Mouse (Mus musculus) forebrain, embryonic 11.5 days (tissue): ENCODE measurements around the gene Frmd4b. TPM values are rescaled to one million over a fixed set of nuclear protein-coding genes. Genes with fewer than 3 reads are reported as not detected.
A peak's percentile ranks its signal among the peaks of the same experiment; 100 is the strongest.

ENCODE experiments used
- ATAC-seq: fragments of 200-750 bp; cut with Nextera tagmentation; replicated peaks from 2 replicates; pipeline ENCODE4 v1.8.0; 2017; ENCODE audit warnings: moderate TSS enrichment; ENCODE audit not compliant: low FRiP score
- DNase-seq: peaks from one replicate; pipeline ENCODE4 v3.0.0-alpha.2; 2017; ENCODE audit warnings: low spot score
- H3K27ac ChIP-seq: fragments of 300-500 bp; sonication (generic); 2 replicates; pipeline ENCODE4 v1.5.1; 2014; ENCODE audit warnings: low read depth, low read length
- H3K27me3 ChIP-seq: fragments of 300-500 bp; sonication (generic); 2 replicates; pipeline ENCODE4 v1.6.1; 2014; ENCODE audit warnings: mild to moderate bottlenecking, low read length, mixed read lengths; ENCODE audit not compliant: control insufficient read depth, insufficient read depth
- H3K36me3 ChIP-seq: fragments of 300-500 bp; sonication (generic); 2 replicates; pipeline ENCODE4 v1.6.1; 2014; ENCODE audit warnings: mild to moderate bottlenecking, low read length, moderate library complexity, mixed read lengths; ENCODE audit not compliant: control insufficient read depth, insufficient read depth
- H3K4me1 ChIP-seq: fragments of 300-500 bp; sonication (generic); replicated peaks from 2 replicates; pipeline ENCODE4 v1.6.1; 2014; ENCODE audit warnings: low read length, mixed read lengths; ENCODE audit not compliant: control insufficient read depth, insufficient read depth
- H3K4me2 ChIP-seq: fragments of 300-500 bp; sonication (generic); 2 replicates; pipeline ENCODE4 v1.6.1; 2014; ENCODE audit warnings: low read depth, mild to moderate bottlenecking, low read length, moderate library complexity, mixed read lengths; ENCODE audit not compliant: severe bottlenecking
- H3K4me3 ChIP-seq: fragments of 300-500 bp; sonication (generic); 2 replicates; pipeline ENCODE4 v1.5.1; 2014; ENCODE audit warnings: low read depth, low read length
- H3K9ac ChIP-seq: fragments of 300-500 bp; sonication (generic); 2 replicates; pipeline ENCODE4 v1.6.1; 2014; ENCODE audit warnings: low read length
- H3K9me3 ChIP-seq: fragments of 300-500 bp; sonication (generic); 2 replicates; pipeline ENCODE4 v1.6.1; 2016; ENCODE audit warnings: low read length, mixed read lengths; ENCODE audit not compliant: control insufficient read depth
- WGBS: fragments of 180-500 bp; shearing (Covaris S2); extraction: QIAGEN DNeasy Blood & Tissue Kit; methylation state at CpG from one replicate; pipeline ENCODE4 v1.1.7; 2014; 5-methylcytosine and 5-hydroxymethylcytosine counted together
- polyA plus RNA-seq: library from polyadenylated mRNA; unstranded; fragments of >200 nt; fragmentation: Nextera tagmentation; extraction: Ambion mirVana; gene quantifications from 2 replicates; pipeline ENCODE4 v1.2.1, GENCODE M21; 2014

Frmd4b gene
- polyA plus RNA-seq, 1 experiment from 2014 or later, result 35.7 TPM

DNA sequence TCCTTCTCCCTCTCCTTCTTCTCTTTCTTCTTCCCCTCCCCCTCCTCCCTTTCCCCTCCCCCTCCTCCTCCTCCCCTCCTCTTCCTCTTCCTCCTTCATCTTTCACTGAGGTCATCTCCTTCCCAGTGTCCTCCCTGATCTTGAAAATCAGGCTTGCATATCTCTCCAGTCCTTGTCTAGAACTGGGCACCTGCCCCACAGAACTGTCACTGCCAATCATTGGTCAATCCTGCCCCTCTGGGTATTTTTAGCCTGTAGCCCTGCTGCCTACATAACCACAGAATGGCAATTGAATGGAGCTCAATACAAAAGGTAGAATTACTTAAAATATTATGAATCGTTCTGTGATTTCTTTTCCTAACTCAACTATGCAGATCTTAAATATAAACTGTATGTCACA is 358.9 kb downstream of the Frmd4b start:
- WGBS, result 81% methylated on average over 1 of the region's 1 CpGs
- Histone ChIP-seq H3K4me2 (no peak overlapping the region), H3K9ac (no peak overlapping the region), H3K36me3 (no peaks in the 10 kb centered on the region), H3K9me3 (no peaks in the 10 kb centered on the region), H3K27me3 (no peaks in the 10 kb centered on the region), H3K4me3 (no peak overlapping the region), H3K4me1 (no peaks in the 10 kb centered on the region), H3K27ac (no peak overlapping the region)
- ATAC-seq (no peak), DNase-seq (no peak)

DNA sequence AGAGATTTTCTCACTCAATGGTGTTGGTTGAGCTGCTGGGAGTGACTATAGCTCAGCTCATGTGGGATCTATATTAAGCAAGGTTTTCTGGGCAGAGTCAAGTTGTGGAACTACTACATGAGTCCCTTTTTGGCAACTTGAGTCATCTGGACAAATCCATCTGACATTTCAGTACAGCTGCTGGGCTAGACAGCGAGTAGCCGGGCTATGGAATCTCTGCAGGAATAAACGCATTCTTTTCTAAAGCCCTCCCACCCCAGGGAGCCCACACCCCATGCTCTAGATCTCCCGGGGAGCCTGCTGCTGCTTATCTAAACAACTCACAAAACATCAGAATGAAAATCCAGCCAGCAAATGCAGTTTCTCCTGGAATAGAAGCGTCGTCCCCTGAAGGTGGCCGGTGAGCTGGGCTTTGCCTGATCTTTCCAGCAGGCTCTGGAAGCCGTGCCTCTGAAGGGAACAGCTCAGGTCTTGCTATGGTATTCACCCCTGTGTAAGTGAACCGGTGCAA is 364.6 kb downstream of the Frmd4b start, which contains the start of gene Lmod3:
Gene Lmod3 (minus strand): TSS at position 49 of the 511 bp plus-strand sequence.
- no peaks in the 10 kb centered on the region for H3K27me3 ChIP-seq
- no peaks in the 10 kb centered on the region for H3K36me3 ChIP-seq
- no peak within 1 kb of the TSS for H3K9ac ChIP-seq
- DNase-seq (no peak), ATAC-seq (no peak)
- no peaks in the 10 kb centered on the region for H3K4me1 ChIP-seq
- no peak within 1 kb of the TSS for H3K4me2 ChIP-seq
- 34% methylated on average over 9 of the region's 9 CpGs for WGBS
- no peak within 1 kb of the TSS for H3K4me3 ChIP-seq
- no peak within 1 kb of the TSS for H3K27ac ChIP-seq
- H3K9me3 ChIP-seq, result no peaks in the 10 kb centered on the region

- no peaks in the 10 kb centered on the region for H3K4me1 ChIP-seq
- H3K9ac ChIP-seq, result no peak overlapping the region
- ATAC-seq (no peak), DNase-seq (no peak)
- H3K36me3 ChIP-seq, result no peaks in the 10 kb centered on the region
- no peaks in the 10 kb centered on the region for H3K9me3 ChIP-seq
- H3K4me3 ChIP-seq, result no peak overlapping the region
- no peak overlapping the region for H3K27ac ChIP-seq
- H3K27me3 ChIP-seq, result no peaks in the 10 kb centered on the region
- 85% methylated on average over 5 of the region's 5 CpGs for WGBS
- H3K4me2 ChIP-seq, result no peak overlapping the region
These were observed 365.3 kb downstream of the Frmd4b start for GRCm38 (mm10) chr6:97252086-97252485.

GRCm38 (mm10) chr6:97250966-97251365 is 366.4 kb downstream of the Frmd4b start:
- no peak overlapping the region for H3K4me3 ChIP-seq
- ATAC-seq (no peak), DNase-seq (peak; percentile 56)
- H3K27me3 ChIP-seq, result no peaks in the 10 kb centered on the region
- H3K9ac ChIP-seq, result no peak overlapping the region
- H3K9me3 ChIP-seq, result no peaks in the 10 kb centered on the region
- H3K36me3 ChIP-seq, result no peaks in the 10 kb centered on the region
- no peak overlapping the region for H3K4me2 ChIP-seq
- H3K4me1 ChIP-seq, result no peaks in the 10 kb centered on the region
- H3K27ac ChIP-seq, result no peak overlapping the region
- 48% methylated on average over 6 of the region's 6 CpGs for WGBS

- DNase-seq, result no peak
- no peaks in the 10 kb centered on the region for H3K36me3 ChIP-seq
- H3K27me3 ChIP-seq, result no peaks in the 10 kb centered on the region
- H3K4me2 ChIP-seq, result no peak overlapping the region
- ATAC-seq, result no peak
- H3K27ac ChIP-seq, result no peak overlapping the region
- H3K9ac ChIP-seq, result no peak overlapping the region
- H3K4me1 ChIP-seq, result no peaks in the 10 kb centered on the region
- H3K4me3 ChIP-seq, result no peak overlapping the region
- no peaks in the 10 kb centered on the region for H3K9me3 ChIP-seq
These were observed 372.1 kb downstream of the Frmd4b start for GRCm38 (mm10) chr6:97245200-97245599.

DNA sequence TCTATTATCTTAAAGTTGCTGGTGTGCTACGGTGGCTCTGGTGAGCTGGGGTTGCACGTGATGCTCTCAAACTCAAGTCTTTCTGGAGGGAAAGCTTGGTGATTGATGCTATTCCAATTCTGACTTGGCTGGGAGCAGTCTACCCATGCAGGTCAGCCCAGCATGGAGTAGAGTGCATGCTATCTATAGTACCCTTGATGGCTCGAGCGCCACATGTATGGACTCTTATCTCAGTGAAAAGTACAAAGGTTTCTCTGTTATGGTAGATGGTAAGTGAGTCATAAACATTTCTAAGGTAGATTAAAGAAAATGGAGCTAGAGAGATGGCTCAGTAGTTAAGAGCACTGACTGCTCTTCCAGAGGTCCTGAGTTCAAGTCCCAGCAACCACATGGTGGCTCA is 374.8 kb downstream of the Frmd4b start:
- Histone ChIP-seq H3K4me2 (no peak overlapping the region), H3K4me1 (no peaks in the 10 kb centered on the region), H3K9ac (no peak overlapping the region), H3K36me3 (no peaks in the 10 kb centered on the region), H3K27me3 (no peaks in the 10 kb centered on the region; the same call in 1 of the 2 replicates), H3K9me3 (no peaks in the 10 kb centered on the region), H3K27ac (no peak overlapping the region), H3K4me3 (no peak overlapping the region)
- ATAC-seq (no peak), DNase-seq (no peak)
- 91% methylated on average over 4 of the region's 4 CpGs for WGBS

DNA sequence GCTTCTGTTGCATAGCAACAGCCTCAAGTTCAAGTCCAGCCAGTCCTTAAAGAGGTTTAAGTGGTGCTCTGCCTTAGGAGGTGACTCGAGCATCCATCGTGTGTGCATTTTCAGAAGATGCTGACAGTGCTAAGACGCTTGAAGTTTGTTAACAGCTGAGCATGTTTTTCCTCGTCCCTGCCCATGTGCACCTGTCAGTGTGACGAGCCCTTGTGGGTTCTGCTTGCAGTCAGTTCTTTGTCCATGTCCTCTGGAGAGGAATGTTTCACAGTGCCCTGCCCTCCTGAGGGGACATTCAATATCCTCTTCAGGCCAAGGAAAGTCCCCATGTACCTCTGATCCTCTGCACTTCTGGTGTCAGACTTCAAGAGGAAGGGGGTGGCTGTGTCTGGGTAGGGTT is 377.2 kb downstream of the Frmd4b start:
- Histone ChIP-seq H3K4me3 (no peak overlapping the region), H3K27me3 (no peaks in the 10 kb centered on the region; the same call in 1 of the 2 replicates), H3K9ac (no peak overlapping the region), H3K4me2 (no peak overlapping the region), H3K9me3 (no peaks in the 10 kb centered on the region), H3K36me3 (no peaks in the 10 kb centered on the region), H3K27ac (no peak overlapping the region), H3K4me1 (no peaks in the 10 kb centered on the region)
- WGBS, result 89% methylated on average over 5 of the region's 5 CpGs
- ATAC-seq, result no peak
- no peak for DNase-seq

DNA sequence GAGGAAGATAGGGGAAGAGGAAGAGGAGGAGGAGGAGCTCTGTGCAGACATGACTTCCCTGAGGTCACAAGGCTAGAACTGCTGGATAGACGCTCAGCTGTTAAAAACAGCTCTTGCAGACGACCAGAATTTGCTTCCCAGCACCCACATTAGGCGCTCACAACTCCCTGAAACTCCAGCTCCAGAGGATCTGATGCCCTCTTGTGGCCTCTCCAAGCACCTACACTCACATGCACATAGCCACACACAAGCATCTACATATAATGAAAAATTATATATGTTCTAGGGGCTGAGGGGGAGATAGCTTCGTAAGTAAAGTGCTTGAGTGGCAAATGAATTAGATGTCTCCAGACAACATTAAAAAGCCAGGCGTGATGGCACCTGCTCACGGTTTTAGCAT is 378.0 kb downstream of the Frmd4b start:
- no peak overlapping the region for H3K27ac ChIP-seq
- no peak overlapping the region for H3K4me3 ChIP-seq
- no peaks in the 10 kb centered on the region for H3K9me3 ChIP-seq
- DNase-seq (no peak), ATAC-seq (no peak)
- no peak overlapping the region for H3K4me2 ChIP-seq
- H3K9ac ChIP-seq, result no peak overlapping the region
- H3K27me3 ChIP-seq, result no peaks in the 10 kb centered on the region; the same call in 1 of the 2 replicates
- 90% methylated on average over 6 of the region's 6 CpGs for WGBS
- H3K4me1 ChIP-seq, result no peaks in the 10 kb centered on the region
- no peaks in the 10 kb centered on the region for H3K36me3 ChIP-seq
